Mouse (Mus musculus): ENCODE data around the gene Zfp628.
"Not testable (repeated sequence)": the region's sequence is repeated elsewhere in the genome, so short reads cannot be mapped to it uniquely, and the experiment has no call there.

The Zfp628 gene

DNA sequence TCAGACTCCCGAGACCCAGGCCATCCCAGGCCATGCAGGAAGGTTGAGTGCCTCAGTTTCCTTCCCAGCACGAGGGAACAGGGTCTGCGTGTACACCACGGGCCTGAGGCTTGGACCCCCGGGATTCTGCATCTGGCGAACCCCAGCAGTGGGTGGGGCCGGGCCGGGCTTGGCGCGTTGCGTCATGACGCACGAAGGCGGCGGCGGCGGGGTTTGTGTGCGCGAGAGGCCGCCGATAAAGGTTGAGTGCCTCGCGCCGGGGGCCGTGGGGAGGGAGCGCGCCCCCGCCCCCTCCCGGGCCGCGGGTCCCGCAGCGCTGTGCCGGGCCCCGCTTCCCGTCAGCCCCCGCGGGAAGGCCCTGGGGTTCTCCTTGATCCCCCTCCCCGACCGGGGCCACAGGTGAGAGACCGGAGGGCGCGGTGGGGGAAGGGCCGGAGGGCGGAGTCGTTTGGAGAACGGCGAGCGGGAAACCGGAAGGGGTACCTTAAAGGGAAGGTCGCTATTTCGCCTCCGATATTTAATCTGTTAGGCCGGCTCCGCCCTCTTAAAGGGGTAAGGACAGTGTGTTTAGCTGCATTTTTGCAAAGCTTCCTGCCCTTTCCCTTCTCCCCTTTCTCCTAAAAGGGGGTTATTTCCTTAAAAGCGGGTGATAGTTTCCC, at the start of gene Zfp628:
TSS of gene Zfp628 (plus strand) at position 211 of the 659 bp plus-strand sequence.
- DNase-seq, result peak; percentile 94

DNA sequence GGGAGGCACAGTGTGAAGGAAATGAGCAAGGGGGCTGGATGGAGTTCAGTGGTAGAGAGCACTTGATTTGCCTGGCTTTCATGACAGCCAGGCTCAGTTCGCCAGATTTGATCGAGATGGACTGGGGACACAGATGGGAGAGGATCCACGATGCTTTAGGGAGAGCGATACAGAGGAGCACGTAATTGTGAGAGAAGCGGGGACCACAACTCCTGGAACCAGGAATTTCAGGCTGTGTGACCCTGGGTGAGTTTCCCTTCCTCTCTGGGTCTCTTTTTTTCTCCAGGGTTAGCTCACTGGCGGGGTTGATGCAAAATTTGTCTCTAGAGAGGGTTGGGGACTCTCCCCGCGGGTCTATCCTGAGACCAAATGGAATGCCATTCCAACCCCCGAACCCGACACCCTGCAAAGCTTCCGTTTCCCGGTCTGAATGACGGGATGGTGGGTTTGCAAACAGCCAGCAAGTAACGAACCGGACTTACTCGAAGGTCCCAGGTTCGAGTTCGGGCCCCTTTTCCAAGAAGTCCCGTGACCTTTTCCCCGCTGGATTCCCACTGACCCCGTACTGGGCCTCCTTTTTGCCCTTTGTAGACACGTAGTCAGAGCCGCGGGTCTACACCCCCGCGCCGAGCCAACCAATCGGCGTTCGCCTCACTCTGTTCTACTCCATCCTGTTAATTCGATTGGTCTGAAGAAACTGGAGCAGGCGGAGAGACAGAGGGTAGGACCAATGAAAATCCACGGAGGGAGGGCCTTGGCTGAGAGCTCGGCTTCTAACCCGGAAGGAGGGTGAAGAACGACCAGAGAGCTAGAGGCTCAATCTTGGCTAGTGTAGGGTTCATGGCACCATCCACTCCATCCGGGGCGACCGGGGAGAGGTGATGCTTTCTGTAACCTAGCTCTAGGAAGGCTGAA, 49.2 kb upstream of the Zfp628 start:
- peak; percentile 98 for DNase-seq

DNA sequence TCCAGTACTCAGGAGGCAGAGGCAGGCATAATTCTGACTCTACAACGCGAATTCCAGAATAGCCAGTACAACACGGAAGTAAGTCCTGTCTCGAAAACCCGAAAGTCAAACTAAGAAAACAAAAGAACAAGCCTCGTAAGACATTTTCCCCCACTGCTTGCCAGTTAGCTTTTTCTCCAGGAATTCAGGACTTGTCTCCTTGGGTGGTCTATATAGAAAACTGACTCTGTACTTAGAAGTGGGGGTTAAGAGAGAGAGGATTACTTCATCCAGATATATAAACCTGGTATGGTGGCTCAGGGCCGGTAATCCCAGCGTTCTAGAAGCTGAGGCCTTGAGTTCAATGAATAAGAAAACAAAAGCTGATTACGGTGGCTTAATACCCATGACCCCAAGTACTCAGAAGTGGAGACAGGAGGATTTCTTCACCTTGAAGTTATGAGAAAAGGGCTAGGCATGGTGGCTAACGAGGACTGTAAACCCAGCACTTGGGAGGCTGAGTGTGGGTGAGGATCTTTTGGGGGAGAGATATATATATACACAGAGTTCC, 48.3 kb upstream of the Zfp628 start:
- no peak for DNase-seq

DNA sequence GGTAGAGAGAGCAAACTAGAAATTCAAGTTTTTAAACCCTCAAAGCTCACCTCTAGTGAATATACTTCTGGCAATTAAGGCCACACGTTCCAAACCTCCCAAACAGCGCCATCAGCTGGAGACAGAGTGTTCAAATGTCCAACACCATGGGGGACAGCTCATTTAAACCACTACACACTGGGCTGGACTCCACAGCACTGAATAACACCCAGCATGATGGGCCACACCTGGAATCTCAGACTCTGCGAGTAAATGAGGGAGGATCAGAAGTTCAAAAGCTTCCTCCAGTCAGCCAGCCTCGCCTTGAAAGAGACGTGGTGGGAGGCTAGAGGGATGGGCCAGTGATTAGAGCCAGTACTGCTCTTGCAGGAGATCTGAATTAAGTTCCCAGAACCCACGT, 44.9 kb upstream of the Zfp628 start, which contains the start of gene Isoc2b:
TSS of gene Isoc2b (minus strand) at position 126 of the 400 bp plus-strand sequence.
- no peak for DNase-seq

DNA sequence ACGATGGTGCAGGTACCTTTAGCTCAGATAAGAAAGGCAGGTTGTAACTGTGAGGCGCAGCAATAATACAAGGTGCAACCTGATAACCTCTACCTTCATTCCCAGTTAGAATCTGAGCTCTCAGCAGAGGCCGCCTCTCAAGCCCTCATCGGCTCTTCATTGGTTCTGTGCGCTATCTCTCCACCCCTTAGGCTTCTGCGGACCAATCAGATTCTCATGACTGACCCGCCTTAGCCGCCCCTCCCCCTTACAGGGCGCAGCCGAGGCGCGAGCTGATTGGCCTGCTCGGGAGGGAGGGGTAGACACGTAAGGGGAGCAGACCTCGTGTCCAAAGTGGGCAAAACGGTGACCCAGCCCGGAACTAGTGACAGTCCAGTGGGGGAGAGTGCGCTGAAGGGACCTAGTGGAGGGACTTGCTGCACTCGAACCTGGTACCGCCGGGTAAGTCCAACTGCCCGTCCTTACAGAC, 38.2 kb upstream of the Zfp628 start, which contains the start of gene Isoc2a:
TSS of gene Isoc2a (plus strand) at position 401 of the 469 bp plus-strand sequence.
- DNase-seq, result peak; percentile 94

DNA sequence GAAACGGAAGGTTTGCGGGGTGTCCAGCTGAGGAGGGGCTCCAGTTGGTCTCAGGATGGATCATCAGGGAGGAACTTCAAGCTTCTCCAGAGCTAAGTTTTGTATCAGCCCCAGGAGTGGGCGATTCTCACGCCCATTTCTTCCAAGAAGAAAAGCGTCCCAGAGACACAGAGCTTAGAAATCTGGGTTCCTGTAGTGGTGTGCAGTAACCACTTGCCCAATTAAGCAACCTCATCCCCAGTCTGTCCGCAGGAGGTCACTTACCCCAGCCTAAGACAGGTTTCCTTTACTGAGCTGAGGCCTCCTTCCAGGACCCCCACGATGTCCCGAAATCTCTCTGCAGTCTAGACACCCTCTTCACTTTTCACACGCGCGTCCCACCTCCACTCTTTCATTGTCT, 37.8 kb upstream of the Zfp628 start:
- DNase-seq, result peak; percentile 36

DNA sequence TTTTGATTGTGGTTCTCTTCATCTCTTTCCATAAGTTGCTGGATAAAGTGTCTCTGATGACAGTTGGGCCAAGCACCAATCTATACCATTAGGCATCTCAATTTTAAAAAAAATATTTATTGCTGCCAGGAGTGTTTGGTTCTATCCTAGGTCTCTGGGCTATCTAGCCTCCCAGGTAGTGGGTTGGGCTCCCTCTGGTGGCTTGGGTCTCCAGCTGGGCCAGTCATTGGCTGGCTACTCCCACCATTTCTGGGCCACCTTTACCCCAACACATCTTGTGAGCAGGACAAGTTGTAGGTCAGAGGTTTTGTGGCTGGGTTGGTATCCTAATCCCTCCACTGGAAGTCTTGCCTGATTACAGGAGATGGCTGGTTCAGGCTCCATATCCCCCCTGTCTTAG, 36.8 kb upstream of the Zfp628 start:
- no peak for DNase-seq

DNA sequence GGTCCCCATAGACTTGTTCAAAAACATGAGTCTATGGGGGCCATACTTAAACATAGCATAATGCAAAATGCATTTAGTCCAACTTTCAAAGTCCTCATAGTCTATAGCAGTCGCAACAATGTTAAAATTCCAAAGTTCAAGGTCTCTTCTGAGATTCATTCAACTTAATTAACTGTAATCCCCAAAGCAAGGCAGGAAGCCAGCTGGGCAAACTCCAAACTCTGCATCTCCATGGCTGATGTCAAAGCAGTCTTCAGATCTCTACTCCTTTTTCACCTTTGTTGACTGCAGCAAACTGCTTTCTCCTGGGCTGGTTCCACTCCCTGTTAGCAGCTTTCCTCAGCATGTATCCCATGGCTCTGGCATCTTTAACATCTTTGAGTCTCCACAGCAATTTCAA, 36.0 kb upstream of the Zfp628 start:
- DNase-seq, result not testable (repeated sequence)

DNA sequence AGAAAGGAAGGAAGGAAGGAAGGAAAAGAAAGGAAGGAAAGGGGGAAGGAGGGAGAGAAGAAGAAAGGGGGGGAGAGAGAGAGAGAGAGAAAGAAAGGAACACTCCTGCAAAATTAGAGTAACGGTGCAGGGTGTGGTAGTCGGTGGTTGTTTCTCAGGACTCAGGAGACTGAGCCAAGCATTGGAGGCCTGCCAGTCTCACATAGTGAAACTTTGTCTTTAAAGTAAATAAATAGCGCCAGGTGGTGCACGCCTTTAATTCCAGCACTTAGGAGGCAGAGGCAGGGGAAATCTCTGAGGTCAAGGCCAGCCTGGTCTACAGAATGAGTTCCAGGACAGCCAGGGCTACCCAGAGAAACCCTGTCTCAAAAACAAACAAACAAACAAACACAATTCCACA, 28.3 kb upstream of the Zfp628 start:
- no peak for DNase-seq

DNA sequence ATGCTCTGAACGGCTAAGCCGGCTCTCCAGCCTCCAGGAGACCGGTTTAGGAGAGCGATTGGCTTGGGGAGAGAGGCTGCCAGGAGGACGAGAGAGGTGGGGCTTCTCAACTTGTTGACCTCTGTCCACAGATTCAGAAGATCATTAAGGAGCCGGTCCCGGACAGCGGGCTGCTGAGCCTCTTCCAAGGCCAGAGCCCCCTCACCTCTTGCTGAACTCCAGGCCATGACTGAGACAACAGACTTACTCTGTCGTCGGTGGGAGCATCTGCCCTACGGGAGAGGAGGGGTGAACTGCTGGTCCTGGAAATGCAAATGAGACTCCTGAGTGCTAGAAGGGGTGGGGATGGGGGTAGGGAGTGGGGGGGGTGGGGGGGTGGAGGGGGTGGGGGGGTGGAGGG, 19.8 kb upstream of the Zfp628 start:
- no peak for DNase-seq

DNA sequence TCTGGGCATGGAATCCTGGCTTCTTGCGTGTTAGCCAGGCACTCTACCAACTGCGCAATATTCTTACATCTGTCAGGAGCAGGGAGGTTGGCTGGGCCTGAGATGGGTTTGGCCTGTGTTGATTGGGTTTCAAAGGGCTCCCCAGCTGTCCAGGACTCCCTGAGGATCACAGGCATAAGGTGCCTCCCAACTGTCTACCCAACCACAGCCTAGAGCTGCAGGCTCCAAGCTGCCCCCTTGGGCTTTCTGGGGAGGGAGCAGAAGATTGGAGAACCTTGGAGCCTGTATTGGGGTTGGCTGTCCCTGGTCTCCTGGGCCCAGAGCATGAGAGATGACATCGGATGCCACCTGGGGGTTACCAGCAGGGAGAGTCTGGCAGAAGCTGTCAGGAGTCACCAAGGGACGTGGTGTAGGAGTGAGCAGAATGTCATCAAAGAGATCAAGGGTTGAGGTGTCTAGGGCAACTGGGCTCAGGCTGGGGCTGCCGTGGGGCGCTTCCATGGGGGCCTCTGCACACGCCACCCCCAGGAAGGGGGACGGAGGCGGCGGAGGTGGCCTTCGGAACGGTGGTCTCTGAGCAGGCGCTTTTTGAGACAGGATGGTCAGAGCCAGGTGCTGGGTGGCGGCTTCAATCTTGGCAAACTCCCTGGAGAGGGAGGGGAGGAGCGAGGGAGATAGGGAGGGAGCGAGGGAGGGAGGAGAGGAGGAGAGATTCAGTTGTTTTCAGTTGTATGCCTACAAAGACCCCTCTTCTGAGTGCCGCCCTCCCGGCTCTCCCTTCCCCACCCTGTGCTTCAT, 16.0 kb upstream of the Zfp628 start:
- peak; percentile 43 for DNase-seq

DNA sequence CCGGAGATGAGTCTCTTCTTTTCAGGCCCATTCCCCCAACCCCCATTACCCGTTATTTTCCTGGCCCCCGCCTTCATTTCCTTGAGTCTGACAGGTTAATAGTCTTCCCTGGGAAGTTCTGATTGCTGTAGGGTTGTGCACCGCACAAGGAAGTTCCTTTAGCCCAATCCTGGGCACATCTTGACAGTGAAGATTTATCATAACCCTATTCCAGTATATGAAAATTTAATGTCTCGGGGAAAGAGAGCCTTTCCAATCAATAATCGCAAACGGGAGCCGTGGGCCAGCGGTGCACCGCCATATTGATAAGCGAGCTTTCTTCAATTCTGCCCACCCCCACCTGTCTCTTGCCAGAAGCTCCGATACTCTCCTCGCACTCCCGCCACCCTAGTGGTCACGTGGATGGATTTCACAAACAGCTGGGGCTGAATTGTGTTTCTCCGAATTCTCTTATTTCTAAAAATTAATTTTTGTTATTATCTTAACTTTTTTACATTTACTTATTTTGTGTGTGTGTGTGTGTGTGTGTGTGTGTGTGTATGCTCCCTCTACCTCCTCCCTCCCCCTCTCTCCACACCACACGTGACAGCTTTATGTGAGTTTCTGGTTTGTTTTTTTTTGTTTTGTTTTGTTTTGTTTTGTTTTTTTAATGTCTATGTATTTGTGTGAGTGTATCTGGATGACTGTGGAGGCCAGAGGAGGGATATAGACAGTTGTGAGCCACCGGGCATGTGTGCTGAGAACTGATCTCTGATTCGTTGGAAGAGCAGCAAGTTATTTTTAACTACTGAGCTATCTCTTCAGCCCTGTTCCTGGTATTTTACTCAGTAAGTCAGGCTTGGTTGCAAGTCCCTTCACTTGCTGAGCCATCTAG, 15.1 kb upstream of the Zfp628 start:
- DNase-seq, result no peak

DNA sequence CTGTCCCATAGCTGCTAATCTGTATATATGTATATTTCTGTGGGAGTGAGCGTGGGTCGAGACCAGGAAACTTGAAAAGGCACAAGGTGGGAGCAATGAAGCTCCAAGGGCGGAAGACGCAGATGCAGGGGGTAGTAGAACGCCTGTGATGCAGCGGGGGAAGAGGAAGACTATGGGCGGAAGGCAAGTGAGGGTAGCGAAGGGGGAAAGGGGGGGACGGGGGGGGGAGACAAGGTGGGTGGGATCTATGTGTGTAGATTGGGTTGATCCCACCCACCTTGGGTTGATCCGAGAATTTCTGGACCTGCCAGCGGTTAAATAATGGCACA, 14.5 kb upstream of the Zfp628 start:
- DNase-seq, result no peak

DNA sequence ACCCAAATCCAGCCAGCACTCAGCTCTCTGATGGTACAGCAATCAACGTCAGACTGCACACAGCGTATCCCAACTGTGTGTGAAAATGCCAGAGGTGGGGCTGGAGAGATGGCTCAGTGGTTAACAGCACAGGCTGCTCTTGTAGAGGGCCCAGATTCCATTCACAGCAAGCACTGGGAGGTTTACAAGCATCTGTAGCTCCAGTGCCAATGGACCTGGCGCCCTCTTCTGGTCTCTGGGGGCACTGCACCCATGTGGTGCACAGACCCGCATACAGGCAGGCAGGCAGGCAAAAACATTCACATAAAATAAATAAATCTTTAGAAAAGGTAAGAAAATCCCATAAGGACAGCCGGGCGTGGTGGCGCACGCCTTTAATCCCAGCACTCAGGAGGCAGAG, 13.8 kb upstream of the Zfp628 start:
- no peak for DNase-seq

DNA sequence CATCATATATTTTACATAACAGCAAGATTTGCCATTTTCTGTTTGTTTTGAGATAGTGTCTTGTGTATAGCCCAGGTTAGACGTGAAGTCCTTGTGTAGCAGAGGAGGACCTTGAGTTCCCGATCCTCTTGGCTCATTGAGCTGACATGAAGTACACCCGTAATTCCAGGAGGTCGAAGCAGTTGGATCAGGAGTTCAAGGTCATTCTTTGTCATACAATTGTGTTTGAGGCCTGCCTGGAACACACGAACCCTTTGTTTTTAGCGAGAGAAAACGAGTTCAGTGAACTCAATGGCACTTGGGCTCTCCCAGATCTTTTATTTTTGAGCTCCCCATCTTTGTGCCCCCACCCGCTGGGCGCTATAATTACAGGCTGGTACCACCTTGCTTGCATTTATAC, 12.6 kb upstream of the Zfp628 start:
- DNase-seq, result no peak

DNA sequence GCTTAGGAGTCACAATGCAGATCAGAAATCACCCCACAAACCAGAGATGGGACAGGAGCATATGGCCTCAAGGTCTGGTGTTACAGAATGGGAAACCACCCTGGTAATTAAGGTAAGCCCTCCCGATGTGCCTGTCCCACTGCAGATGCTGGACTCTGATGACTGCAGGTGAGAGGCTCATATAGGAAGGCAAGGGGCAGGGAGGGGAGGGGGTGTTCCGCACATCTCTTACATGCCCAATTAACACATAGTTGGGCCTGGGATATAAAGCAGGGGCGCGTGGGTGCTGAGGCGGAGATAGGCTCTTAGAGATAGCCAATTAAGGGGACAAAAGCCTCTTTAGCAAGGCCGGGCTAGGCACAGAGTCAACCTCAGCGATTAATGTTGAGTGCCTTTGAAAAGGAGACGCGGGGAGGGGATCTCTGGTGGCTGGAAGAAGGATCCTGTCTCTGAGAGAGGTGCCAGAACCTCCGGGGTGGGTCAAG, 8.5 kb upstream of the Zfp628 start, which contains the start of gene Gm36210:
TSS of gene Gm36210 (minus strand) at position 51 of the 485 bp plus-strand sequence.
- DNase-seq, result no peak

DNA sequence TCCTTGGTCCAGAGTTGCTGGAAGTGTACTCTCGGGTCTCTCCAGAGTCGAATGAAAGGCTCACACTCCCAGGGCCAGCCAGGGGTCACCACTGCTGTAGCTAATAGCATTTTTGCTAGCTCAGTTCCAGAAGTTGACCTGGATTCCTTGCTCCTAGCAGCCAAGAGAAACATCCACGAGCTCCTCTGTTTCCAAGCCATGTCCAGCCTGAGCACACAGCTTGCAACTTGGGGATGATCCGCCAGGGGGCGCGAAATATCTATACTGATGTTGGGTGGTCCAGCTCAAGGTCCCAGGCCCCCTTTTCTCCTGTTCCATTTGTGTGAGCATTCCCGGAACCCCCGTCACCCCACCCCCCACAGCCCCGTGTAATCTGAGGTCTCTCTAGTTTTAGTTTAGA, 3.5 kb upstream of the Zfp628 start:
- DNase-seq, result peak; percentile 38

DNA sequence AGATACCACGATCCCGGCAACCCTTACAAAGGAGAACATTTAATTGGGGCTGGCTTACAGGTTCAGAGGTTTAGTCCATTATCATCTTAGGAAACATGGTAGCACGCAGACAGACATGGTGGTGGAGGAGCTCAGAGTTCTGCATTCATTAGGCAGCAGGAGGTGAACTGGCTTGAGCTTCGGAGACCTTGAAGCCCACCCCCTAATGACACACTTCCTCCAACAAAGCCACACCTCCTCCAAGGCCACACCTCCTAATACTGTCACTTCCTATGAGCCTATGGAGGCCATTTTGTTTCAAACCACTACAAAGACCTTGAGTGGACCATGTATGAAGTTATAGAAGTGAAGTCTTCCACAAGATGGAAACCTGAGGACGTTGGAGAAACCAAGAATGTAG, 2.8 kb upstream of the Zfp628 start:
- DNase-seq, result no peak

DNA sequence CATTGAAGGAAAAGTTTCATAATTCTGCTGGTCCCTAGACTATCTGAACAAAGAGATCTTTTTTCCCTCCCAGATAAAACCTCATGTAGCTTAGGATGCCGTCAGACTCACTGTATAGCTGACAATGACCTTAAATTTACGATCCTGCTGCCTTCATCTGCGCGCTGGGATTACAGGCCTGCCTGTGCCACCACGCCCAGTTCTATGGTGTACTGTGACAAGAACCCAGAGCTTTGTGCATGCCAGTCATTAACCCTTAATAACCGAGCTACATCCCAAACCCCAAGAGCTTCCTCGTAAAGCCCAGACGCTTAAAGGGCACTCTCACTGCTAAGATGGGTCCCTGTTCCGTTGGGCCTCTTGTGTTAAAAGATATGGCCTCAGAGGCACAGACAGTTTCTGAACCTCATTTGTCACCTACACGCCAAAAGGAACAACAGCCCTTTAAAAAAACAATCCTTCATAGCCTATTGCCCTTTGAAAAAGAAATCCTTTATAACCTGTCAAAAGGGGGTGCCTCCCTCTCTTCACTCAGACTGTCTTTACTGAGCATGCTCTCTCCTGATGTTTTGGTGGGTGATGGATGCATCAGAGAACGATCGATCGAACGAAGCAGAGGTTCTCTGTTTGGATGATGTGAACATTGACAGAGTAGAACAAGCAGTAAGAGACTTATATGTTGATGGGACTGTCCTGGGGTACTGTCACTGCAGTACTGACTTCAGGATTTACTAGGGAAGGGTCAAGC, 826 bp downstream of the Zfp628 start:
- DNase-seq, result peak; percentile 64

DNA sequence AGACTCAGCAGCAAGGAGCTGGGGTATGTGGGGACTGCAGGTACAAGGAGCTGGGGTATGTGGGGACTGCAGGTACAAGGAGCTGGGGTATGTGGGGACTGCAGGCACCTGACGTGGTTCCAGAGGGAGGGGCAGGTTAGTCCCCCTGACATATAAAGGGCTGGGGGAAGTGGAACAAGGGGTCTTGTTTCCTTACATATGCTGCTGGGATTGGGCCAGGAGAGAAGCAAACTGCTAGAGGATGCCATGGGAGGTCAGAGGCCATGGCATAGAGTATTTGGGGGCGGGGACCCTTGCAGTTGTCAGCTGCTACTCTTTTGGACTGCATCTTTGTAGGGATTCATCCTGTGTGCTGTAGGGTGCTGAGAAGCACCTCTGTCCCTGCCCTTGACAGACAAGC, 2.5 kb downstream of the Zfp628 start:
- DNase-seq, result no peak

DNA sequence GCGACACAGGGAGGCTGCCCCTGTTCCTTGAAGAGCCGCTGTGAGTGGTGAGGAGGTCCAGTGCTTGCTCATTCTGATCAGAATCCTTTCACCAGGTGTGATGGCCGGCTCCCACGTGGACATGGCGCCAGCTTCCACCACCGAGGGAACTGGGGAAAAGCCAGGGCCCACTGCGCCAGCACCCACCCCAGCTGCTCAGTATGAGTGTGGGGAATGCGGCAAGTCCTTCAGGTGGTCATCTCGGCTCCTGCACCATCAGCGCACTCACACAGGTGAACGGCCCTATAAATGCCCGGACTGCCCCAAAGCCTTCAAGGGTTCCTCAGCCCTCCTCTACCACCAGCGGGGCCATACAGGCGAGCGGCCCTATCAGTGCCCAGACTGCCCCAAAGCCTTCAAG, 3.7 kb downstream of the Zfp628 start:
- no peak for DNase-seq
